Mouse (Mus musculus) kidney, adult 2 months (tissue): ENCODE results near the gene Nrxn3. TPM values are rescaled to one million over a fixed set of nuclear protein-coding genes. Genes with fewer than 3 reads are reported as not detected.

Experiments used
- DNase-seq: peaks from one replicate; pipeline ENCODE4 v3.0.0; 2021
- H3K27ac ChIP-seq: fragments of 200-500 bp; 2 replicates; pipeline ENCODE4 v1.5.1; 2012; ENCODE audit warnings: low read depth, low read length, control low read depth, inconsistent platforms; ENCODE audit not compliant: insufficient read depth
- H3K27me3 ChIP-seq: fragments of 200-500 bp; replicated peaks from 2 replicates; pipeline ENCODE4 v1.6.1; 2012; ENCODE audit warnings: mild to moderate bottlenecking, moderate library complexity, low read length, inconsistent platforms; ENCODE audit not compliant: control insufficient read depth, insufficient read depth
- H3K36me3 ChIP-seq: fragments of 200-500 bp; 2 replicates; pipeline ENCODE4 v1.6.1; 2012; ENCODE audit warnings: mild to moderate bottlenecking, moderate library complexity, low read length, inconsistent platforms; ENCODE audit not compliant: control insufficient read depth, insufficient read depth
- H3K4me1 ChIP-seq: fragments of 200-500 bp; 2 replicates; pipeline ENCODE4 v1.6.1; 2011; ENCODE audit warnings: low read length; ENCODE audit not compliant: control insufficient read depth, insufficient read depth
- H3K4me3 ChIP-seq: fragments of 200-500 bp; 2 replicates; pipeline ENCODE4 v1.5.1; 2011; ENCODE audit warnings: mild to moderate bottlenecking, low read depth, low read length, control low read depth; ENCODE audit not compliant: insufficient read depth
- CTCF ChIP-seq: fragments of 200-500 bp; conservative IDR thresholded peaks from 2 replicates; pipeline ENCODE4 v1.5.1; 2011; ENCODE audit warnings: low read depth, mild to moderate bottlenecking, control low read depth, low read length, moderate library complexity, mixed read lengths; ENCODE audit not compliant: insufficient read depth, insufficient read length
- POLR2A ChIP-seq: fragments of 200-500 bp; IDR thresholded peaks from one replicate; pipeline ENCODE4 v1.6.1; 2011; ENCODE audit warnings: low read depth, low read length, control low read depth
- WGBS: fragments of 180-500 bp; shearing (Covaris S2); methylation state at CpG from one replicate; pipeline ENCODE4 v1.1.7; 2018; 5-methylcytosine and 5-hydroxymethylcytosine counted together
- polyA plus RNA-seq: library from polyadenylated mRNA; depleted of rRNA; stranded (reverse); fragments of >200 nt; gene quantifications from 2 replicates; pipeline ENCODE4 v1.2.3, GENCODE M21; 2012

The Nrxn3 gene
- polyA plus RNA-seq, 1 experiment = 0.39 TPM

GRCm38 (mm10) chr12:89561989-89562565, 839.4 kb downstream of the Nrxn3 start:
- Histone ChIP-seq H3K27ac (no peak overlapping the region), H3K27me3 (no peaks in the 10 kb centered on the region), H3K4me1 (no peaks in the 10 kb centered on the region), H3K4me3 (no peak overlapping the region), H3K36me3 (no peaks in the 10 kb centered on the region)
- TF ChIP-seq CTCF = no peak
- no peak for TF ChIP-seq POLR2A
- DNase-seq = no peak
- 75% methylated on average over 4 of the region's 4 CpGs for WGBS

GRCm38 (mm10) chr12:89568723-89569377, 846.2 kb downstream of the Nrxn3 start:
- Histone ChIP-seq H3K36me3 (no peaks in the 10 kb centered on the region), H3K27ac (no peak overlapping the region), H3K27me3 (no peaks in the 10 kb centered on the region), H3K4me1 (no peaks in the 10 kb centered on the region), H3K4me3 (no peak overlapping the region)
- no peak for TF ChIP-seq POLR2A
- TF ChIP-seq CTCF = no peak
- no peak for DNase-seq
- 59% methylated on average over 6 of the region's 6 CpGs for WGBS

- H3K27ac ChIP-seq = no peak overlapping the region
- H3K4me1 ChIP-seq = no peaks in the 10 kb centered on the region
- H3K4me3 ChIP-seq = no peak overlapping the region
- no peaks in the 10 kb centered on the region for H3K27me3 ChIP-seq
- no peak for TF ChIP-seq POLR2A
- no peak for TF ChIP-seq CTCF
- no peak for DNase-seq
- WGBS = 70% methylated on average over 4 of the region's 4 CpGs
- H3K36me3 ChIP-seq = no peaks in the 10 kb centered on the region
These were observed 869.8 kb downstream of the Nrxn3 start for GRCm38 (mm10) chr12:89592459-89592858.

- Histone ChIP-seq H3K4me3 (no peak overlapping the region), H3K36me3 (no peaks in the 10 kb centered on the region), H3K27me3 (no peaks in the 10 kb centered on the region), H3K4me1 (no peaks in the 10 kb centered on the region), H3K27ac (no peak overlapping the region)
- whole genome bisulfite sequencing = 68% methylated on average over 2 of the region's 2 CpGs
- DNase-seq = no peak
- no peak for TF ChIP-seq POLR2A
These were observed 891.0 kb downstream of the Nrxn3 start for GRCm38 (mm10) chr12:89613670-89614069.

GRCm38 (mm10) chr12:89625746-89626145, 903.1 kb downstream of the Nrxn3 start:
- no peak overlapping the region for H3K4me3 ChIP-seq
- WGBS = 74% methylated on average over 4 of the region's 4 CpGs

GRCm38 (mm10) chr12:89640046-89640445, 917.4 kb downstream of the Nrxn3 start:
- H3K36me3 ChIP-seq = no peaks in the 10 kb centered on the region
- 59% methylated on average over 4 of the region's 4 CpGs for WGBS
- TF ChIP-seq CTCF = no peak
- no peak for TF ChIP-seq POLR2A

More at GRCm38 (mm10) chr12:89625746-89626145, 903.1 kb downstream of the Nrxn3 start:
- DNase-seq = no peak
- no peak overlapping the region for H3K27ac ChIP-seq
- H3K4me1 ChIP-seq = no peaks in the 10 kb centered on the region
- TF ChIP-seq POLR2A (no peak), CTCF (no peak)
- no peaks in the 10 kb centered on the region for H3K36me3 ChIP-seq
- H3K27me3 ChIP-seq = no peaks in the 10 kb centered on the region

GRCm38 (mm10) chr12:89641460-89641859, 918.8 kb downstream of the Nrxn3 start:
- H3K36me3 ChIP-seq = no peaks in the 10 kb centered on the region
- H3K27me3 ChIP-seq = no peaks in the 10 kb centered on the region
- H3K4me3 ChIP-seq = no peak overlapping the region
- TF ChIP-seq POLR2A (no peak), CTCF (no peak)
- WGBS = 34% methylated on average over 1 of the region's 1 CpGs
- no peaks in the 10 kb centered on the region for H3K4me1 ChIP-seq
- DNase-seq = no peak
- no peak overlapping the region for H3K27ac ChIP-seq

More at GRCm38 (mm10) chr12:89640046-89640445, 917.4 kb downstream of the Nrxn3 start:
- Histone ChIP-seq H3K27ac (no peak overlapping the region), H3K27me3 (no peaks in the 10 kb centered on the region), H3K4me1 (no peaks in the 10 kb centered on the region), H3K4me3 (no peak overlapping the region)
- DNase-seq = no peak
